Mouse (Mus musculus) frontal cortex, adult (tissue): ENCODE data around the gene D6Ertd527e.
"Not testable (repeated sequence)": the region's sequence is repeated elsewhere in the genome, so short reads cannot be mapped to it uniquely, and the experiment has no call there.

Experiments used
- ATAC-seq: cut with Nextera tagmentation; 2 replicates; pipeline ENCODE4 v1.9.2; 2017; ENCODE audit warnings: mild to moderate bottlenecking, moderate library complexity, mixed read lengths; ENCODE audit not compliant: low TSS enrichment

Gene D6Ertd527e

DNA sequence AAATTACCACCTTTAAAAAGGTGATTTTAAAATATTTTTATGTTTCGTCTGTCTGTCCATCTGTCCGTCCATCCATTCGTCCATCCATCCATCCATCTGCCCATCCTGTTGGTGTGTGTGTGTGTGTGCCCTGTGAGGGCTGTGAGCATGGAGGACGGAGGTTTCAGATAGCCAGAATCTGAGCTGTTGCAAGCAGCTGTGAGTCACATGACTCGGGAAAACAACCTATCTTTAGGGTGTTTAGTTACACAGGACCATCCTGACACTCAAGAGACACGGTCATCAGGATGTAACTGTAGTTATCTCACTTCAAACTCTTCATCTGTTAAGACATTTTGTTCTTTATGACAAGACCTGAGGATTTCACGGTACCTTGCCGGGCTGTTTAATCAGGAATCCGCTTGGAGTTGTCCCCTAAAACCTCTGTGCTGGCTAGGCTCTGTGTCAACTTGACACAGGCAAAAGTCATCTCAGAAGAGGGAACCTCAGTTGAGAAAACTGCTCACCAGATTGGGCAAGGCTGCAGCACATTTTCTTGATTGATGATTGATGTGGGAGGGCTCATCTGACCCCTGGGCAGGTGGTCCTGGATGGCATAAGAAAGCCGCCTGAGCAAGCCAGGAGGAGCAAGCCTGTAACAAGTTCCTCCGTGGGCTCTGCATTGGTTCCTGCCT is at the start of gene D6Ertd527e:
Gene D6Ertd527e, plus strand, starts transcription at position 624 of the 674 bp plus-strand sequence.
- no peak for ATAC-seq

DNA sequence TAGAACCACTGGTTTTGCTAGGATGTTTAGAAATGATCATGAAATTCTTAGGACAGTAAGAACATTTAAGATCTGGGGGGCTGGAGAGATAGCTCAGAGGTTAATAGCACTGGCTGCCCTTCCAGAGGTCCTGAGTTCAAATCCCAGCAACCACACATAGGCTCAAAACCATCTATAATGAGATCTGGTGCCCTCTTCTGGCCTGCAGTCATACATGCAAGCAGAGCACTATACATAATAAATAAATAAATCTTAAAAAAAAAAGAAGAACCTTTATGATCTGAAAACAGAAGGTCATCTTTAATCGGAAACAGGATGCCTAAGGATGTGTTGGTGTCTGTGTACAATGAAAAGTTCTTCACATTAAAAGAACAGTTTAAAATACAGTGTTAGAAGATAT is 44.8 kb upstream of the D6Ertd527e start:
- ATAC-seq = no peak

DNA sequence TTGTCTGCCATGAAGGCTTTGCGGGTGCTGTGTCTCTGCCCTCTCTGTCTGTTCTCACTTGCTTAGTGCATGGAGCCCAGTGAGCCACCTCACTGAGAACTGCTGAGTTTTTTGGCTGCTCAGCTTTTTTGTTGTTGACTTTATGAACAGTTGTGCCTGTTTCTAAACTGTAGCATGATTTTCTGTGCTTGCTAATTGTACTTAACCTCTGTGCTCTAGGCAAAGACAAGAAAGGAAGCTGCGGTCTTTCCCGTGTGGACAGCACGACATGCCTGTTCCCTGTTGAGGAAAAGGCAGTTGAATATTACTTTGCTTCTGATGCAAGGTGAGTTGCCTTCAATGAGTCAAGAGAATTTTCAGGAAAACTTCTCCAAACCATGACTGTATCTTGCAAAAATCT is 41.0 kb upstream of the D6Ertd527e start:
- no peak for ATAC-seq

DNA sequence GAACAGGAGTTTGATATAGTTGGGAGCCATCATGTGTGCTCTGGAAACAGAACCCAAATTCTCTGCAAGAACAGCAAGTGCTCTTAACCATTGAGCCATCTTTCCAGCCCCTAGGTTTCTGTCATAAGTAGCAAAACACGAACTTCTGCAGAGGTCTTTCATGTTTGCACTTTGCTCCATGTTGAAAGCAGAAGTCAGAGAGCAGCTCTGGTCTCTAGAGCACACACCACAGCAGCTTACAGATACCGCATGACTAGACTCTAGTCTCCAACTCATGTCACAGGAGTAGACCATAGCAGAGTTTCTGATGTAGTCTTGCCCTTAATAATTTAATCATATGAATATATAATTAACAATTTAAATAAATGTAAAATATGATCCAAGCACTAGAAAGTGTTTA is 36.3 kb upstream of the D6Ertd527e start:
- no peak for ATAC-seq

DNA sequence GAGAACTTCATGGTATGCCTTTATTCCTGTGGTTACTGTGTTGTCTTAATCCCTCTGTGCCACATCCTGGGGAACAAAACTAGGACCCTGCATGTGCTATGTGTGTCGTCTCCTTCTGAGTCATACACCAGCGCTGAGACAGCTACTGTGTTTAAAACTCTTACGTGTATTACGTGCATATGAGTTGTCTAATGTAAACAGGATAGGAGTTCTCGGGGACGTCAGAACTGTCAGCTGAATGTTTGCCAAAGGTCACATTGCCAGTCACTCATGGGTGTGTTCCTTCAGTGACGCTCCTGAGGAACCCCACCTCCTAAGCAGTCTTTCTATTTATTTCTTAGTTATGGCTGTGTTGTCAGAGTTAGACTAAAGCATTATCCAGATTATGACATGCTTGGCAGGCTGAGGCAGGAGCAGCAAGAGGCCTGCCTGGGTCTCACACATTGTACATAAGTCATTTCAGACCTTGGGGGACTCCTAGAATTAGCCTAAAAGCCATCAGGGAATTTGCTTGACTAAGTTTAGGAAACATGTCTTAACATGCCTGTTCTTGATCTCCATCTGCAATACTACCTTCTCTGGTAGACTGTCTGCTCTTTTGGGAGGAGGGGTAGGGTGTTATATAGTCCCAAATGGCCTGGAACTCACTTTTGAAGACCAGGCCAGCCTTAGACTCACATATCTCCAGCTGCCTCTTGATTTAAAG is 35.2 kb upstream of the D6Ertd527e start:
- ATAC-seq = no peak

DNA sequence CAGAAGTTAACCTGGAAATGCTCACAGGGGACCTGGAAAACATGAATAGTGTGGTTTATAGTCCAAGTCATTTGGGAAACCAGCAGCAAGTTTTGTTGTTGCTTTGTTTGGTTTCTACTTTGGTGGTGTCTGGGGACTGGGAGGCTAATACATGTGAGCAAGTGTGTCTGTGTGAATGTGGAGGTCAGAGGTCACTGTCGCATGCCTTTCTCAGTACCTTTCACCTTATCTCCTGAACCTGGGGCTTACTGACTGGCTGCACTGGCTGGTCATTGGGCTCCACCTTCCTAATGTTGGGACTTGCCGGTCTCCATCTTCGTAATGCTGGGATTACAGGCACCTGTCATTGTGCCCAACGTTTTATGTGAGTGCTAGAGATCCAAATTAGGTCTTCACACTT is 33.9 kb upstream of the D6Ertd527e start:
- no peak for ATAC-seq

DNA sequence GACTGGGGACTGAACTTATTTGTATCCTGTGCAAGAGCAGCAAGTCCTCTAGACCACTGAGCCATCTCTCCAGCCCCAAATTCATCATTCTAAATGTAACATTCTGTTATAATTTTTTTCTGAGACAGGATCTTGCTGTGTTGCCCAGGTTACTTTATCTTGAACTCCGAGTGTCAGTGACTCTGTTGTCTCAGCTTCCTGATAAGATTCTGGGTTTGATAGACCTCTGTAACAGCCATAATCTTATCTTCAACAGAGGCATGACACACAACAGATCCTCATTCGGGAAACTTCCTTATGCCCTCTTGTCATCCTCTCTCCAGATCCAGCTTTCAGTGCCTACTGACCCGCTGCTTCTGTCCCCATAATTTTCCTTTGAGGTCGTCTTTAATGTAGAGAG is 31.8 kb upstream of the D6Ertd527e start:
- no peak for ATAC-seq

DNA sequence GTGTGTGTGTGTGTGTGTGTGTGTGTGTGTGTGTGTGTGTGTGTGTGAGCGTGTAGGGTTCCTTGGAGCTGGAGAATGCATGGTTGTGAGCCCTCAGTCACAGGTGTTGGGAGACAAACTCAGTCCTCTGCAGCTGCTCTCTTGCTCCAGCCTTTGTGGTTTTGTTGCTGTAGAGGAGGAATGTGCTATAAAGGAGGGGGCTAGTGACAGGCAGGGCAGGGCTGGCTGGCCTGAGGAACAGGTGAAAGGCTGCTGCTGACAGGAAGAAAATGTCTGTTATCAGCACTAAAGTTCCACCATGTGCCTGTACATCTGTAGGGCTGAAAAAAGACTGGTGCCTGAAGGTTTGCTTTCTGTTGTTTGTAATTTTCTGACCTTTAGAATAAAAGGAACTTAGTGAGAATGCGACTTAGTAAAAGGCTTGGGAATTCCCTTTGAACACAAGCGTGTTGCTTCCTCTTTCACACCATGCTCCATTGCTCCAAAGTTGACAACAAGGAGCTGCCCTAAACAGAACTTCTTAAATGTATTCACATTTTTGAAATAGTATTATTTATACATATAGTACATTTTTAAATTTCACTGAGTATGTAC is 29.4 kb upstream of the D6Ertd527e start:
- ATAC-seq = no peak

DNA sequence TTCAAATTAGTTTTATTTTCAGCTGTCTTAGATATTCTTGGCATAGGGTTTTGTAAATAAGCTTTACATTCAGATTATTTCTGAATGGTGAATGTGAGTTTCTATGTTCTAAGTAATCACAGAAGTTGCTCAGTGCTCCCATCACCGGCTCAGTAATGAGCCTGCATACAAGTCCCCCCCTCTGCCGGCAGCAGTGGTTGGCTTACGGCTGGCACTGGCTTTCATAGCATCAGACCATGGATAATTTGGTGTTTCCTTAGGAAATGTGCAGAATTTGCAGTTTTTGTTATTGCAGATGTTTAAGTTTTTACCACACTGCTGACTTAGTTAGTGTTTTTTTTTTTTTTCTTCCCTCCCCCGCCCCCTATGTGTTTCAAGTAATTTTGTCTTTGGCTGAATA is 25.1 kb upstream of the D6Ertd527e start:
- no peak for ATAC-seq

DNA sequence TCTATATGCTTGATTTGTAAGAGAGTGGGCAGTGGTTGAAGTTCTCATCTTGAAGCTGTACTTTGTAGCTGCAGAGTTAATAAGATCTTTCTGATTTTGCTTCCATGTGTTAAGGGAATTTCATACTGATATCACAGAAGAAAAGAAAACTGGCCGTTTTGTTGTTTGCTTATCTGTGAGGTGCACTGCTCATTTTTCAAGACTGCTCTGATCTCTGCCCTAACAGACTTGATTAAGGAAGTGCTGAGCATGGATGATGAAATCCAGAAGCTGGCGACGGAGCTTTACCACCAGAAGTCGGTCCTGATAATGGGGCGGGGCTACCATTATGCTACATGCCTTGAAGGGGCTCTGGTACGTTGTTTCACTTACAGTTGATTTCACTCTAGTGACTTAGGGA is 19.5 kb upstream of the D6Ertd527e start:
- ATAC-seq = no peak

DNA sequence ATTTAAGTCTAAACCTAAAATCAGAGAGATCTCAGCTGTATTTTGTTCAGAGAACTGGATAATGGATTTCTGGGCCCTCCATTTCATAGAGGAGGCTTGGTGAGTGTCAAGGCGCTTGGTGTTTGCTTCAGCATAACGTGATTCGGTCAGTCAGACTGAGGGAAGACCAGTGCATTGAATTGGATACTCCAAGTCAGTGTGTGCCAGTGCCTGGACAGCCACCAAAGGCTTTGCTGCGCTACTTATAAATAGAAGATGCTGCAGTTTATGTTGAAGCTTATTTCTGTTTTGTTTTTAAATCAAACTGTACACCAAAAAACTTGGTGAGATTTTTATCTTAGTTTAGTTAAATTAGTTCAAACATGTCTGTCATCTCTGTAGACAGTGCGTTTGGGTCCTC is 16.2 kb upstream of the D6Ertd527e start:
- no peak for ATAC-seq

DNA sequence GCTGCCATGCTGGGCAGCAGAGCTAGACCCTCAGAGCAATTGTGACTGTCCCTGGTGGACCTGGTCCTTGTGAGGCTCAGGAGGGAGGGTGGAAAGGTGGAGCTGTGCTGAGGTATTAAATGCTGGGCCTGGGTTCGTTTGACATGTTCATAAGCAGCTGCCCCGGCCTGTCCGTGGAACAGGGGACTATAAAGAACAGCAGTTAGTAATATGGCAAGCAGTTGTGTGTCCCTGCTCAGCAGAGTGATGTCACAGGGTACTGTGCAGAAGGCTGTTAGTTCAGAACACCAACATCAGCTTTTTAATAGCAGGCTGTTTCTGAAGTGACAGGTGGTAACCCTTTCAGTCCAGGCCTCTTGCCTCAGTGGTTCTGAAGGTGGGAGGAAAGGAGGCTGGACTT is 13.7 kb upstream of the D6Ertd527e start:
- ATAC-seq = no peak

DNA sequence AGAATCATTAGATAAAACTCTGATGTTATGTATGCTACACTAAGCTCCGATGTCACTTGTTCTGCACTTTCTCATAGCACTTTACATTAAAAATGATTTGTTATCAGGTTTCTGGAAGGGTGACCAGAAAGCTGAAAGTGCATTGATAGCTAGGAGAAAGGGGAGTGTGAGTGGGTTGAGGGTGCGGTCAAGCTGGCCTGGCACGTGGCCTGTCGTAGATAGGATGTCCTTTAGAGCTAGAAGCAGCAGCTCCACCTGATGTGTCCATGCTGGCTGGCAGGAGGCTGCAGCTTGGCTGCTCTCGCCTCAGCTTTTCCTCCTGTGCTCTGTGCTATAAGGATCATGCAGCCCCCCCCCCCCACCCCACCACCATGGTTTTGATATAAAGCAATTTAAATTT is 12.1 kb upstream of the D6Ertd527e start:
- no peak for ATAC-seq

DNA sequence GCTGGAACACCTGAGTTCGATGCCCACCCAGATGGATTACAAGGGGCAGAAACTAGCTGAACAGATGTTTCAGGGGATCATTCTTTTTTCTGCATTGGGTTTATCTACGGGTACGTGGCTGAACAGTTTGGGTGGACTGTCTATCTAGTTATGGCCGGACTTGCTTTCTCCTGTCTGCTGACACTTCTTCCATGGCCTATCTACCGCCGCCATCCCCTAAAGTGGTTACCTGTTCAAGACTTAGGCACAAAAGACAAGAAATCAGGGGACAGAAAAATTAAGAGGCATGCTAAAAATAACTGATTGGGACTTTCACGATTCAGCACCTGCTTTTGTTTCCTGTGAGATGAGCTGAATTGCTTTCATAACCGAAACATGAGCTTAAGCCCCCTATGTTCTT is 10.9 kb upstream of the D6Ertd527e start:
- not testable (repeated sequence) for ATAC-seq

DNA sequence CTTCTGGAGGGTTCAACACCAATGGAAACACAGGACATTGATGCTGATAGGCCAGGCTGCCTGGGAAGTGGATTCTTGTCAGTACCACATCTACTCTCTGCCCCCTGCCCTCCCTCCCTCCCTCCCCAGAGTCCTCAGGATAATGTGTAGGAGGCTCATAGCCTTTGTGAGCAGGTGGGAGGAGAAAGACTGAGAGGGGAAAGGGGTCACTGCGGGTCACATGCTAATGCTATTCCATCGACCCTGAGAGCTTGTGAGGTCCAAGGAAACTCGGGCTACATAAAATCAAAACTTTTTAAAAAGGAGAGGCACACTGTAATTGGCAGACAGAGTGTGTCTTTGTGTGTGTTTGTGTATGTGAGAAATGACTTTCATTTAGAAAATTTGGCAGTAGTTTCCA is 5.3 kb upstream of the D6Ertd527e start:
- ATAC-seq = no peak

DNA sequence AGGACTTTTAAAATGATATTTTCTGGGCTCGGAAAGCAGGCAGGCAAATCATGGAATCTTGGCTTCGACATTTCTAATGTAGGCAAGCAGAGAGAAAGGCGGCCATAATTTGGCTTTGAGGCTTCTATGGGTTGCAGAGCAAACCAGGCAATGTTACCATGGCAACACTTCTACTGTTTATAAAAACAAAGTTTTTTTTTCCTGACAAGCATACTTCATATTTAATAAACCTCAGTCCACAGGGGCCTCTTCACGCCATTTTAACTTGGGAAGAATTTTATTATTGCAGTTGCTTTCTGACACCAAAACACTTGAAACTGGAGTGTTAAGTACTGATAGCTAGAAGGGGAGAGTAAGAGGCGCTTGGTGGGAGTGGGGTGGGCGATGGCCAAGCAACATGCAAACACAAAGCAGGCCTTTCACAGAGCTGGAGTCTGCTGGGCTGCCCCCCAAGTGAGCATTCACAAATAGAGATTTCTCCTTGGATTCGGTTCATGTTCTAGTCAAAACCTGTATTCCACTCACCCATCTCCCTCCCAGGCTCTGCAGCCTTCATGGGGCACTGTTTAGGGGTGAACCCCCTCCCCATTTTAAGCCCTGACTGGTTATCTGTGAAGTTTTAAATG is 4.8 kb upstream of the D6Ertd527e start:
- ATAC-seq = no peak

DNA sequence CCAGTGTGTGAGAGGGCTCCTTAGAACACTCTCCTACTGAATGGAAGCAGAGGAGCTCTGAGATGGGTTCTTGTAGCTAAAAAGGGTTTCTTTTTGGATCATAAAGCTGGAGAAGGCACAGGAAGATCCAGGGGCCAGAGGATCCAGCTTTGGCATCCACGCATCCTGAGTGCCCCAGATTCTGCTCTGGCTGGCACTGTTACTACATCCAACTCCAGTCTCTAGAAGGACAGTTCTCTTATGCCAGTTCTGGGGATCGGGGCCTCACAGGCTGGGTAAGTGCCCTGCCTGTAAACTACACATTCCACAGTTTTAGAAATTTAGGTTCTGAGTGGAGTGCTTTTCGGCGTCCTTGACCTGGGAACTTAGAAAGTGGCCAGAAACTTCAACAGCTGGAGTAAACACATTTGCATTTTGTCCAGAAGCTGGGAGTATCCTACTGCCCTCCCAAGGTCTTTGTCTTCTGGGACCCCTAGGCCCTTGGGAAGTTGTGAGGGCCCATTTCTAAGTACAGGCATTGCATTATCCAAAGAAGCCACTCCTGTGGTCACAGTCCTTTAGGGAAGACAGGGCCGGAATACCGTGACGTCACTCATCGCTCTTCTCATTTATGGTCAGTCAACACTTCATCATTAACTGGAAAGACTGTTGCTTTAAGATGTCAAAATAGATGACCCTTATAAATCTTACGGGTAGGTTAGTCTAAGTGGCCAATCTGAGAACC is 4.1 kb upstream of the D6Ertd527e start:
- ATAC-seq = peak; percentile 35; the same call in 1 of the 2 replicates

DNA sequence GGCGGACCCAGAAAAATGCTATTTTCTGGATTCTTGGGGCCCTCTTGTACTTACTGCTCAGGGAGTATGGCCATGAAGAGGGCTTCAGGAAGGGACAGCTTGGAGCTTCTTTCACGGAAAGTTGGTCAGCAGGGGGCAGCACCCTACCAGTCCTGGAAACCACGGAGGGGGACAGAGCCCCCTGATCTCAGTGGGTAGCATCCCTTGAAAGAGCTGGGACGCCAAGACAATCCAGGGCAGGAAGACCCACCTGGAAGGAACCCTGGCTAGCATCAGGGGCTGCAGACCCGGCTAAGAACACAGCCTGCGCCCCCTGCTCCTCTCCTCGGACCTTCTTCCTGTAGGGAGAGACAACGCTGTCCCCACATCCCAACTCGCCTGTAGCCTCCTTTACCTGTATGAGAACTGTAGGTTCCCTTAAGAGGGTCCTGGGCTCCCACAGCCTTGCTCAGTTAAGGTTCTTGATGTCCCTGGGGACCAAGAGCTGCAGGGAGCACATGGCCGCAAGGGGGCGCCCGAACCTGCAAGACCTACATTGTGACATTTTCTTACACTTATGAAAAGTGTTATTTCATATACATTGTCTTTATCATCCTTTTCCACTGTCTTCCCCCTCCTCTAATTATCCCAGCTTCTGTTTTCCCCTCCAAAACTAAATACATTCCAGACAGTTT is 3.1 kb upstream of the D6Ertd527e start:
- peak; percentile 66 for ATAC-seq

DNA sequence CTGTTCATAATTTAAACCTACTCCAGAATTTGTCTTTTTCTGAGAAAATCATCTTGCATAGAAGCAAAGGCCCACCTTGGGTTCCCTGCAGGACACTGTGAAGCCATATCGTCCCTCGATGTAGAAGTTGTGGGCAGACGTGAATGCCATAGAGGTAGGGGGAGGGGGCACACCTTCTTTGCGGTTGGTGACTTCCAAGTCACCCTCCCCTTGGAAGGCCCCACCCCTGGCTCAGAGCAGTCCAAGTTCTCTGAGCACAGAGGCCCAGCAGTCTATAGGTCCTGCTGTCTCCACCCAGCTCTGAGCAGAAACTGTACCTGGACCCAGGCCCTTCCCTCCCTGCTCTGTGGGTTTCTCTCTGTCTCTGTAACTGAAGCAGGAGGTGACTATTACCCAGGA is 2.6 kb upstream of the D6Ertd527e start:
- no peak for ATAC-seq

DNA sequence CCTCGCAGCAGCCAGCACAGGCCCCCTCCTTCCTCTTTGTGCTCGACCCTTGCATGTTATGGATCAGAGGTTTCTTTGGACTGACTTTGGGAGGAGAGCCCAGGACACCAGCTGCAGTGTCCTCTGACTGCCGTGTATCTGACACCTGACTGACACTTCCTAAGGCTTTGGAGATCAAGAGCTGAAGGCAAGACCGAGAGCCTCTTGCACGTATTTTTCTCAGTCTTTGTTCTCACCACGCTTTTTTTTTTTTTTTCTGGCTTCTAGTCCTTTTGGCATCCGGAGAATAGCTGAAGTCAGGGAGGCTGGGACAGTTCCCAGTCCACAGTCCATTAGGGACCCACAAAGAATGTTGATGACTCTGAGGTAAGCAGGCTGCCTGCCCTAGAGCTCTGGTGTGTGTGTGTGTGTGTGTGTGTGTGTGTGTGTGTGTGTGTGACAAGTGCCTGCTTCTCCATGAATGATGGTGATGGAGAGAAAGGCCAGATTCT is 2.1 kb upstream of the D6Ertd527e start:
- no peak for ATAC-seq

DNA sequence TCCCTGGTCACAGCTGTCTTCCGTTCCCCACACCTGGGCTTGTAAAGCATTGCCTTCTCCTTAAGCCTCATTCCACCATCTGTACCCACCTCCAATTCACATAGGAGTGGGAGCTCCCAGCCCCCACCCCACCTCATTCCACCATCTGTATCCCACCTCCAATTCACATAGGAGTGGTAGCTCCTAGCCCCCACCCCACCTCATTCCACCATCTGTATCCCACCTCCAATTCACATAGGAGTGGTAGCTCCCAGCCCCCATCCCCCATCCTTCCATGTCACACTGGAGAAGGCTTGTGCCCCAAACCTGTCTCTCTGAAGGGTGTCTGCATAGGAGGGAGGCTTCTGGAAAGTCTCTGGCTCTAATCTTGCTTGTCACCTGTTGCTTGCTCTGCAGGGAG is 1.2 kb upstream of the D6Ertd527e start:
- no peak for ATAC-seq
